Mouse (Mus musculus): ENCODE results near the gene Esf1.

- no peak for TF ChIP-seq CTCF (IDR thresholded peaks at IDR 0.05; ENCODE audit: control insufficient read depth, insufficient read depth, insufficient replicate concordance, low read depth, low read length)
- no peak for TF ChIP-seq POLR2A (IDR thresholded peaks at IDR 0.05; ENCODE audit: control insufficient read depth, low read depth, low read length)
Measured at GRCm38 (mm10) chr2:140169057-140169456, 1.3 kb downstream of the Esf1 start.
